Mouse (Mus musculus) kidney, postnatal 0 days (tissue): Measurements from ENCODE around the gene Sult2a8. TPM values are rescaled to one million over a fixed set of nuclear protein-coding genes. Genes with fewer than 3 reads are reported as not detected.

Source experiments
- ATAC-seq: fragments of 200-750 bp; cut with Nextera tagmentation; replicated peaks from 2 replicates; pipeline ENCODE4 v1.8.0; 2017; ENCODE audit warnings: low read depth, moderate number of reproducible peaks, moderate TSS enrichment, moderate library complexity; ENCODE audit not compliant: low FRiP score
- DNase-seq: peaks from one replicate; pipeline ENCODE4 v3.0.0-alpha.2; 2016; ENCODE audit warnings: low spot score
- H3K27ac ChIP-seq: fragments of 300-500 bp; sonication (generic); 2 replicates; pipeline ENCODE4 v1.5.1; 2014; ENCODE audit warnings: mild to moderate bottlenecking
- H3K27me3 ChIP-seq: fragments of 300-500 bp; sonication (generic); 2 replicates; pipeline ENCODE4 v1.6.1; 2014; ENCODE audit warnings: low read length, mixed read lengths; ENCODE audit not compliant: insufficient read depth
- H3K36me3 ChIP-seq: fragments of 300-500 bp; sonication (generic); 2 replicates; pipeline ENCODE4 v1.6.1; 2014; ENCODE audit warnings: low read length, mixed read lengths; ENCODE audit not compliant: insufficient read depth
- H3K4me1 ChIP-seq: fragments of 300-500 bp; sonication (generic); replicated peaks from 2 replicates; pipeline ENCODE4 v1.6.1; 2014; ENCODE audit warnings: antibody characterized with exemption, low read length, mixed read lengths; ENCODE audit not compliant: insufficient read depth
- H3K4me2 ChIP-seq: fragments of 300-500 bp; sonication (generic); 2 replicates; pipeline ENCODE4 v1.6.1; 2014; ENCODE audit warnings: mild to moderate bottlenecking, low read length, moderate library complexity, mixed read lengths
- H3K4me3 ChIP-seq: fragments of 300-500 bp; sonication (generic); replicated peaks from 2 replicates; pipeline ENCODE4 v1.5.1; 2014; ENCODE audit warnings: low read depth, low read length
- H3K9ac ChIP-seq: fragments of 300-500 bp; sonication (generic); 2 replicates; pipeline ENCODE4 v1.6.1; 2014; ENCODE audit warnings: low read depth, low read length
- H3K9me3 ChIP-seq: fragments of 300-500 bp; sonication (generic); replicated peaks from 2 replicates; pipeline ENCODE4 v1.6.1; 2016; ENCODE audit warnings: low read length, inconsistent platforms, mixed read lengths
- CTCF ChIP-seq: IDR thresholded peaks from 2 replicates; pipeline ENCODE4 v1.5.1; 2016; ENCODE audit warnings: antibody characterized with exemption, low read depth, mild to moderate bottlenecking, moderate library complexity
- polyA plus RNA-seq: library from polyadenylated mRNA; unstranded; fragments of >200 nt; fragmentation: Nextera tagmentation; extraction: Ambion mirVana; gene quantifications from 2 replicates; pipeline ENCODE4 v1.2.1, GENCODE M21; 2015

Sult2a8 gene
- polyA plus RNA-seq, 1 experiment from 2014 or later: not detected

DNA sequence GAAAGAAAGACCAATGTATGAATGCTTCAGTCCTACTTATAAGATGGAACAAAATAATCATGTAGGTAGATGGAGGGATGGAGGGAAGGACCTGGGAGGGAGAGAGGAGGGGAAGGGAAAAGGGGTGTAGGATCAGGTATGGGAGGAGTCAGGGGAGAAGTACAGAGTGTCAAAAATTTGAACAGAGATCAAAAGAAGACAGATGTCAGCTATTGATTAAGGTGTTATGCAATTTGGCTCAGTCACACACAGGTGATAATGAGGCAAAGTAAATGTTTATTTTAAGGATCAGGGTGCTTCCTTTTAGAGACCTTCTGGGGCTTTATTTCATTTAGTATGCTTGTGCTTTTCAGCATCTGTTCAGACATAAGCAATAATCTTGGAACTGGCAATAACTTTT lies 50.1 kb downstream of the Sult2a8 start:
- Histone ChIP-seq H3K4me3 (no peak overlapping the region), H3K9ac (no peak overlapping the region), H3K4me2 (no peak overlapping the region), H3K36me3 (no peaks in the 10 kb centered on the region), H3K27ac (no peak overlapping the region), H3K9me3 (no peaks in the 10 kb centered on the region), H3K27me3 (no peaks in the 10 kb centered on the region), H3K4me1 (no peaks in the 10 kb centered on the region)
- ATAC-seq (no peak), DNase-seq (no peak)
- TF ChIP-seq CTCF: no peak

Other genes starting within 250 kb of the Sult2a8 start
- gene Sult2a6, start 191.9 kb downstream of the Sult2a8 start, polyA plus RNA-seq: not detected in 2 replicates
- gene Obox8, start 113.2 kb downstream of the Sult2a8 start, polyA plus RNA-seq: not detected in 2 replicates
- not detected in 2 replicates for gene Sult2a7, start 47.5 kb upstream of the Sult2a8 start, polyA plus RNA-seq
- 0.08 and 0.09 TPM in 2 replicates for gene Vmn1r90, start 116.7 kb upstream of the Sult2a8 start, polyA plus RNA-seq
- gene Obox7, start 212.7 kb upstream of the Sult2a8 start, polyA plus RNA-seq: not detected in 2 replicates